Mouse (Mus musculus) myocyte (in vitro differentiated cells): ENCODE measurements around the gene Hhipl1. TPM values are rescaled to one million over a fixed set of nuclear protein-coding genes. Genes with fewer than 3 reads are reported as not detected.

Source experiments
- H3K27me3 ChIP-seq: one replicate; pipeline ENCODE4 v1.6.1; 2011; ENCODE audit not compliant: control insufficient read depth, insufficient read depth, insufficient read length
- H3K36me3 ChIP-seq: one replicate; pipeline ENCODE4 v1.6.1; 2011; ENCODE audit not compliant: control insufficient read depth, insufficient read depth
- H3K4me2 ChIP-seq: one replicate; pipeline ENCODE4 v1.6.1; 2011; ENCODE audit warnings: low read depth, control low read depth
- H3K4me3 ChIP-seq: one replicate; pipeline ENCODE4 v1.5.1; 2011; ENCODE audit warnings: mild to moderate bottlenecking, control low read depth, moderate library complexity
- H3K79me2 ChIP-seq: one replicate; pipeline ENCODE4 v1.6.1; 2011; ENCODE audit not compliant: control insufficient read depth, insufficient read depth
- H3ac ChIP-seq: one replicate; pipeline ENCODE4 v1.6.1; 2011; ENCODE audit not compliant: control insufficient read depth, insufficient read length
- CEBPB ChIP-seq: IDR thresholded peaks from 2 replicates; pipeline ENCODE4 v1.6.1; 2011; ENCODE audit warnings: mild to moderate bottlenecking, moderate library complexity; ENCODE audit not compliant: poor library complexity, insufficient read depth, severe bottlenecking
- E2F4 ChIP-seq: IDR thresholded peaks from one replicate; pipeline ENCODE4 v1.6.1; 2011; ENCODE audit warnings: mild to moderate bottlenecking, control low read depth, moderate library complexity; ENCODE audit not compliant: insufficient read depth
- MAX ChIP-seq: IDR thresholded peaks from one replicate; pipeline ENCODE4 v1.6.1; 2011; ENCODE audit warnings: low read depth, mild to moderate bottlenecking, control low read depth
- MYOD1 ChIP-seq, 3 experiments: IDR thresholded peaks; one replicate each; pipeline ENCODE4 v1.6.1; 2011; ENCODE audit warnings: control low read depth in 2 of 3, low read depth in 2 of 3, mild to moderate bottlenecking in 2 of 3, moderate library complexity in 1 of 3; ENCODE audit not compliant: insufficient read length in 2 of 3, control insufficient read depth in 1 of 3
- MYOG ChIP-seq, 3 experiments: IDR thresholded peaks; one replicate each; pipeline ENCODE4 v1.6.1; 2011; ENCODE audit warnings: control low read depth in 2 of 3, low read depth in 2 of 3, mild to moderate bottlenecking in 2 of 3; ENCODE audit not compliant: insufficient read length in 2 of 3, control insufficient read depth in 1 of 3, insufficient read depth in 1 of 3
- POLR2A ChIP-seq: IDR thresholded peaks from one replicate; pipeline ENCODE4 v1.6.1; 2011; ENCODE audit warnings: low read depth, mild to moderate bottlenecking, control low read depth, moderate library complexity; ENCODE audit not compliant: insufficient read length
- POLR2AphosphoS2 ChIP-seq: IDR thresholded peaks from one replicate; pipeline ENCODE4 v1.6.1; 2011; ENCODE audit warnings: low read depth, control low read depth; ENCODE audit not compliant: insufficient read length
- REST ChIP-seq: IDR thresholded peaks from one replicate; pipeline ENCODE4 v1.6.1; 2011; ENCODE audit warnings: mild to moderate bottlenecking, control low read depth, moderate library complexity; ENCODE audit not compliant: insufficient read depth, insufficient read length
- SRF ChIP-seq: IDR thresholded peaks from one replicate; pipeline ENCODE4 v1.6.1; 2011; ENCODE audit warnings: low read depth; ENCODE audit not compliant: control insufficient read depth, insufficient read length
- TCF12 ChIP-seq: IDR thresholded peaks from one replicate; pipeline ENCODE4 v1.6.1; 2011; ENCODE audit warnings: mild to moderate bottlenecking, control low read depth; ENCODE audit not compliant: poor library complexity, insufficient read depth, severe bottlenecking
- TCF3 ChIP-seq: IDR thresholded peaks from one replicate; pipeline ENCODE4 v1.6.1; 2011; ENCODE audit warnings: low read depth, control low read depth; ENCODE audit not compliant: insufficient read length
- USF1 ChIP-seq: IDR thresholded peaks from one replicate; pipeline ENCODE4 v1.6.1; 2011; ENCODE audit warnings: low read depth, mild to moderate bottlenecking, control low read depth, moderate library complexity
- polyA plus RNA-seq: library from polyadenylated mRNA; unstranded; fragments of >200 nt; fragmentation: generic; extraction: Trizol; gene quantifications from one replicate; pipeline ENCODE4 v1.2.1, GENCODE M21; 2012; ENCODE audit warnings: missing spikeins

Gene Hhipl1
- polyA plus RNA-seq, 1 experiment: 13.5 TPM

DNA sequence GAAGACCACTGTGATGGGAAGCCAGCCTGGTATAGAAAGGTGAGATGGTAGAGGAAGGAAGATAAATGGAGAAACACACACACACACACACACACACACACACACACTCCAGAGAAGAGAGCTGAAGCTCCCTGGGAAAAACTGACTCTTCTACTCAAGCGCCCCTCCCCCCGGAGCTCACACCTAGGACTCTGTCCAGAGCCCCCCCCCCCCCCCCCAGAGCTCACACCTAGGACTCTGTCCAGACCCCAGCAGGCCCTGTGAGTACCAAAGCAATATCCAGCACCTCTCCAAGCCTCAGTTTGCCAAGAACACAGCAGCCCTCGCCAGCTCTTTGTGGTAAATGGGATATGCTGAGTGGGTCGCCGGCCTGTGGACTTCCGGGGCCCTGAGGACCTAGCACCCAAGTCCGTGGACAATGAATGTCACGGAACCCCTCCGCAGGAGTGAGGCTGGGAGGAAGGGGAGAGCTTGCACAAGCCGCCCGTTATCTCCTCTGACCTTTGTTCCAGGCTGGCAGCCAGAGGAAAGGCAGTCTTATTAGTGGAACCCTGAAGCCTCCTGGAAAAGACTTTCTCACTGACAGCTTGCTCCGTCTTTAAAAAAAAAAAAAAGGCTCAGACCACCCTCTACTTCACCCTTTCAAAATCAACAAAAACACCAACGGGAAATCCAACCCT lies 35.7 kb upstream of the Hhipl1 start:
- Histone ChIP-seq H3K27me3 (no peaks in the 10 kb centered on the region), H3K4me3 (no peak overlapping the region), H3K79me2 (no peaks in the 10 kb centered on the region), H3ac (no peak overlapping the region), H3K4me2 (no peak overlapping the region), H3K36me3 (no peaks in the 10 kb centered on the region)
- TF ChIP-seq USF1: no peak

DNA sequence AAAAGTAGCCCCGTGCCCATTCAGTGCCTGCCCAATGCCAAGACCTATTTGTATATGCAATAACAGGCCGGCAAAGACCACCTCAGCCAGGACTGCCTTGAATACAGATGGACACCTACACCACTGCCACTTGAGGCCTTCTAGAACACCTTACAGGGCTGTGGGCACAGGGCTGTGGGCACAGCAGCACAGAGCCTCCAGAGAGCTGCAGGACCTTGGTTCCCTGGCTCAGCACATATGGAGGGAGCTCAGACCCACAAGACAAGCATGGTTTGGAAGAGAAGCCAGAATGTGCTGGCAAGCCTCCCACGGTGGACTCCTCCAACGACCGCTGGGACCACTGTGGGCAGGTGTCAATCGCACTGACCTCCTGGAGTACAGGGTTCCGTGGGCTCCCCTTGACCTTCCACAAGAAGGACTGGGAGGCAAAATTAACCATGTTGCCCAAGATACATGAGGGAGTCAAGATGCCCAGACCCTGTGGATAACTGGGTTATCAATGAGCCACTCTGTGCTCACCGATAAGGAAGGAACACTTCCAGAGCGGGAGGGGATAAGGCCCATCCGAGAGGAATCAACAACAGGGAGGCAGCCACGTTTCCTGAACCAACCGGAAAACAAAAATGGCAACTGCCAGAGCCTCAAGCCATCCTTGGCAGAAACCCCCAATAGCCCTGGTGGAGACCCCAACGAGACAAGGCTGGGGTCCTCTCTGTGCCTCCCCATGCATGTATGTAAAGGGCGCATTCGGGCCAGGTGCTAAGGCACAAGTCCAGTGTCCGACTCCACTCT lies 34.5 kb upstream of the Hhipl1 start:
- H3K4me2 ChIP-seq: no peak overlapping the region
- no peaks in the 10 kb centered on the region for H3K36me3 ChIP-seq
- H3K4me3 ChIP-seq: no peak overlapping the region
- H3K27me3 ChIP-seq: no peaks in the 10 kb centered on the region
- TF ChIP-seq POLR2AphosphoS2 (no peak), MAX (no peak), SRF (no peak), MYOG (IDR thresholded peaks at IDR 0.05; ENCODE audit: control insufficient read depth in 1 of 3, insufficient read depth in 1 of 3, insufficient read length in 2 of 3, low read depth in 2 of 3) (no peak), MYOD1 (IDR thresholded peaks at IDR 0.05; ENCODE audit: control insufficient read depth in 1 of 3, insufficient read length in 2 of 3, low read depth in 2 of 3) (no peak), TCF12 (no peak), CEBPB (no peak), E2F4 (no peak), TCF3 (no peak), POLR2A (no peak), USF1 (no peak), REST (no peak)
- no peaks in the 10 kb centered on the region for H3K79me2 ChIP-seq
- H3ac ChIP-seq: no peak overlapping the region

DNA sequence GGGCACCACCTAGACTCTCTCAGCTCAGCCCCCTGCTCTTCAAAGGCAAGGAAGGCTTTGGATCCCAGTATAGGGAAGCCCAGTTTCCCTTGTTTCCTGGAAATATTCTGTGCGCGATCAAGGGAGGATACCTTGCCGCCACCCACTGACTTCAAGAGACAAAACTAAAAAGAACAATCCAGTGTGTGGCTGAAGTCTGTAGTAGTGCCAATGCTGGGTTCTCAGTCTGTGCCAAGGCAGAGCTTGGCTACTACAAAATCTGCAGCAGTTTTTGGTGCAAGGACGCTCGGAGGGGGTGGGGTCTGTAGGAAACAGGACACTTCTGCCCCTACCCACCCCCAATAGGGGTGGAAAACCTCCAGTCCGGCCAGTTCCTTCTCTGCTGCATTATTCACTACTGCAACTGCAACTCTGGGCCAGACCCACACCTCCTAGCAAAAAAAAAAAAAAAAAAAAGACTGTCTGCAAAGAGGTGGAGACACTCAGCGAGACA lies 33.9 kb upstream of the Hhipl1 start:
- Histone ChIP-seq H3K79me2 (no peaks in the 10 kb centered on the region), H3K36me3 (no peaks in the 10 kb centered on the region), H3K4me3 (no peak overlapping the region), H3K4me2 (no peak overlapping the region), H3ac (no peak overlapping the region), H3K27me3 (no peaks in the 10 kb centered on the region)
- TF ChIP-seq CEBPB (no peak), MYOG (IDR thresholded peaks at IDR 0.05; ENCODE audit: control insufficient read depth in 1 of 3, insufficient read depth in 1 of 3, insufficient read length in 2 of 3, low read depth in 2 of 3) (no peak), TCF12 (no peak), REST (no peak), POLR2AphosphoS2 (no peak), POLR2A (no peak), MYOD1 (IDR thresholded peaks at IDR 0.05; ENCODE audit: control insufficient read depth in 1 of 3, insufficient read length in 2 of 3, low read depth in 2 of 3) (no peak), SRF (no peak), E2F4 (no peak), MAX (no peak), TCF3 (no peak), USF1 (no peak)

DNA sequence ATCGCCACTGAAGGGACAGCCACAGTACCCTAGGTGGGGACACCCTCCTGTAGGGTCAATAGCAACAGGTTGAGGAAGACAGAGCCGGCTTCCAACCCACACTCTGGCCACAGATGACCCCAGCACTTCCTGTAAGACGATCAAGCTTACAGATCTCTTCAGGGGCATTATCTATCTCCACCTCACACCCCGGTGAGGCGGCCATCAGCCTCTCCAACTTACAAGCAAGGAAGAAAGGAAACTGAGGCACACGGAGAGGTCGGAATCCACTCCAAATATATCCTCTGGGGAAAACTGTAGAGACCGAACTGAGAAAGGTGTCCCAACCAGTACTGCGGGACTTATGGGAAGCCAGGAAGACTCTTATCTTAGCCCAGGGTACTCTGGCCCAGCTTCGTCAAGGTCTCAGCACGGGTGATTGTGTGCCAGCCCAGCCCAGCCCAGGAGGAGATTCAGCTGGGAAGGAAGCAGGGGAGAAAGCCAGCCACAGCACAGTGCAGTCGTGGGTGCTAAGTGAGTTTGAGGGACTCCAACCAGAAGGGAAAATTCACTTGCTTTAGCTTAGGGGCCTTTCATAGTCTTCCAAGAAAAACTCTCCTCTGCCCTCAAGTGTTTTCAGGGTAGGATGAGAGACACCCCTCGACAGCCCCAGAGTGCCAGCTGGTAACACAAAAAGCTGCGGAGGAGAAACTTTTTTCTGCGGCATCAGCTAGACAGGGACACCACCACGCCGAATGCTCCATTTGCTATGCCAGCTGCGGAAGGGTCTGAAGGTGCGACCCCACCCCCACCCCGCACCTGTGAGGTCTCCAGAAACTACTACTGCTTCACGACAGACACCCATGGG lies 32.4 kb upstream of the Hhipl1 start:
- TF ChIP-seq REST: no peak
- TF ChIP-seq E2F4: no peak
- TF ChIP-seq MYOG (IDR thresholded peaks at IDR 0.05; ENCODE audit: control insufficient read depth in 1 of 3, insufficient read depth in 1 of 3, insufficient read length in 2 of 3, low read depth in 2 of 3): no peak
- no peak for TF ChIP-seq USF1
- no peak for TF ChIP-seq TCF12
- no peak for TF ChIP-seq SRF
- TF ChIP-seq CEBPB: no peak
- no peak for TF ChIP-seq POLR2AphosphoS2
- no peak for TF ChIP-seq TCF3
- no peak for TF ChIP-seq MYOD1 (IDR thresholded peaks at IDR 0.05; ENCODE audit: control insufficient read depth in 1 of 3, insufficient read length in 2 of 3, low read depth in 2 of 3)
- no peak for TF ChIP-seq POLR2A
- Histone ChIP-seq H3K4me3 (peak overlapping the region; percentile 52), H3K36me3 (no peaks in the 10 kb centered on the region), H3K4me2 (peak overlapping the region; percentile 36), H3K79me2 (no peaks in the 10 kb centered on the region), H3K27me3 (no peaks in the 10 kb centered on the region), H3ac (no peak overlapping the region)

DNA sequence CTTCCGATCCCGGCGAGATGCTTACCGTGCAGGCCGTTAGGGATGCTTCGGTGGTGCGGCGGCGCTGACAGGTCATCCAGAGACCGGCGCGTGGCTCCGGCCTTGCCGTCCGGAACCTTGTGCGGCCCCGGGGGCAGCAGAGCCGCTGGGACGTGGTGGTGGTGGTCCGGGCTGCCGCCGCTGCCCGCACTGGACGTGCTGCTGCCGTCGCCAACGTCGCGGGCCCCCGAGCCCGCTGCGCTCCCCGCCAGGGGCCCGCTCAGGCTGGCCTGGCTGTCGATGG lies 31.8 kb upstream of the Hhipl1 start:
- H3ac ChIP-seq: peak overlapping the region; percentile 38
- no peaks in the 10 kb centered on the region for H3K36me3 ChIP-seq
- H3K4me2 ChIP-seq: no peak overlapping the region
- no peaks in the 10 kb centered on the region for H3K79me2 ChIP-seq
- H3K27me3 ChIP-seq: no peaks in the 10 kb centered on the region
- H3K4me3 ChIP-seq: peak overlapping the region; percentile 52
- TF ChIP-seq MYOD1 (IDR thresholded peaks at IDR 0.05; ENCODE audit: control insufficient read depth in 1 of 3, insufficient read length in 2 of 3, low read depth in 2 of 3) (no peak), TCF12 (no peak), E2F4 (no peak), MYOG (IDR thresholded peaks at IDR 0.05; ENCODE audit: control insufficient read depth in 1 of 3, insufficient read depth in 1 of 3, insufficient read length in 2 of 3, low read depth in 2 of 3) (no peak), CEBPB (no peak), REST (no peak), TCF3 (no peak), POLR2A (no peak), USF1 (no peak), POLR2AphosphoS2 (no peak), SRF (no peak), MAX (no peak)
